Mouse (Mus musculus) liver, embryonic 13.5 days (tissue): ENCODE data around the gene Ccnc. TPM values are rescaled to one million over a fixed set of nuclear protein-coding genes. Genes with fewer than 3 reads are reported as not detected.

Experiments
- ATAC-seq: fragments of 200-750 bp; cut with Nextera tagmentation; 2 replicates; pipeline ENCODE4 v1.8.0; 2017; ENCODE audit warnings: low read depth, mild to moderate bottlenecking, moderate number of reproducible peaks, moderate library complexity
- DNase-seq: peaks from one replicate; pipeline ENCODE4 v3.0.0; 2022
- H3K27ac ChIP-seq: fragments of 300-500 bp; sonication (generic); 2 replicates; pipeline ENCODE4 v1.5.1; 2015; ENCODE audit warnings: moderate library complexity, mild to moderate bottlenecking, inconsistent platforms
- H3K27me3 ChIP-seq: fragments of 300-500 bp; sonication (generic); 2 replicates; pipeline ENCODE4 v1.6.1; 2015; ENCODE audit warnings: mild to moderate bottlenecking, inconsistent platforms
- H3K36me3 ChIP-seq: fragments of 300-500 bp; sonication (generic); 2 replicates; pipeline ENCODE4 v1.6.1; 2015; ENCODE audit warnings: mild to moderate bottlenecking, inconsistent platforms
- H3K4me1 ChIP-seq: fragments of 300-500 bp; sonication (generic); replicated peaks from 2 replicates; pipeline ENCODE4 v1.6.1; 2015; ENCODE audit warnings: inconsistent platforms
- H3K4me2 ChIP-seq: fragments of 300-500 bp; sonication (generic); 2 replicates; pipeline ENCODE4 v1.6.1; 2015; ENCODE audit warnings: inconsistent platforms, mild to moderate bottlenecking, moderate library complexity
- H3K4me3 ChIP-seq: fragments of 300-500 bp; sonication (generic); replicated peaks from 2 replicates; pipeline ENCODE4 v1.5.1; 2015; ENCODE audit warnings: mild to moderate bottlenecking, inconsistent platforms
- H3K9ac ChIP-seq: fragments of 300-500 bp; sonication (generic); 2 replicates; pipeline ENCODE4 v1.6.1; 2015; ENCODE audit warnings: mild to moderate bottlenecking, inconsistent platforms
- H3K9me3 ChIP-seq: fragments of 300-500 bp; sonication (generic); replicated peaks from 2 replicates; pipeline ENCODE4 v1.6.1; 2016; ENCODE audit warnings: inconsistent platforms
- WGBS: fragments of 180-500 bp; shearing (Covaris S2); methylation state at CpG from one replicate; pipeline ENCODE4 v1.1.7; 2015; ENCODE audit not compliant: insufficient replicate concordance; 5-methylcytosine and 5-hydroxymethylcytosine counted together
- polyA plus RNA-seq: library from polyadenylated mRNA; unstranded; fragments of >200 nt; fragmentation: Nextera tagmentation; extraction: Ambion mirVana; gene quantifications from 2 replicates; pipeline ENCODE4 v1.2.1, GENCODE M21; 2015

Ccnc gene
- polyA plus RNA-seq, 1 experiment from 2014 or later, result 23.2 TPM

DNA sequence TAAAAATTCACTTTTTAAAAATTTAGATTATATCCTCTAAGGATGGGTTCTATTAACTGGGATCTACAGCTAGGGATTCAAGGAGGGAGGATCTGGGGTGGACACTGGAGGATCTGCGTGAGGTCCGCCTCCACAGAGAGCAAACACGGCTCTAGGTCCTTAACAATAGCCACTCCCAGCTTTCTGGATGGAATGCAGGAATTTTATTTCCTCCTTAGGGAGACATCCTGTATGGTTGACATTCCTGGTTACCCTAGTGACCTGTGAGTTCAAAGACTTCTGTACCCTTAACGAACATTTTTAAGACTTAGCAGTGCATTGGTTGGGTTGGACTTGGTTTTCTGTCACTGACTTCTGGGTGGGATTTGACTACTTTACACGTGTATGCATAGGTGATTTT, 18.2 kb downstream of the Ccnc start:
- H3K36me3 ChIP-seq, result peaks cover 18% of the 10 kb centered on the region; the same call in 1 of the 2 replicates
- no peak for DNase-seq
- no peaks in the 10 kb centered on the region for H3K4me1 ChIP-seq
- no peaks in the 10 kb centered on the region for H3K9me3 ChIP-seq
- no peaks in the 10 kb centered on the region for H3K27me3 ChIP-seq
- no peak overlapping the region for H3K4me3 ChIP-seq
- no peak overlapping the region for H3K4me2 ChIP-seq
- no peak overlapping the region for H3K9ac ChIP-seq
- 79% methylated on average over 5 of the region's 5 CpGs for WGBS
- no peak overlapping the region for H3K27ac ChIP-seq
- no peak for ATAC-seq

DNA sequence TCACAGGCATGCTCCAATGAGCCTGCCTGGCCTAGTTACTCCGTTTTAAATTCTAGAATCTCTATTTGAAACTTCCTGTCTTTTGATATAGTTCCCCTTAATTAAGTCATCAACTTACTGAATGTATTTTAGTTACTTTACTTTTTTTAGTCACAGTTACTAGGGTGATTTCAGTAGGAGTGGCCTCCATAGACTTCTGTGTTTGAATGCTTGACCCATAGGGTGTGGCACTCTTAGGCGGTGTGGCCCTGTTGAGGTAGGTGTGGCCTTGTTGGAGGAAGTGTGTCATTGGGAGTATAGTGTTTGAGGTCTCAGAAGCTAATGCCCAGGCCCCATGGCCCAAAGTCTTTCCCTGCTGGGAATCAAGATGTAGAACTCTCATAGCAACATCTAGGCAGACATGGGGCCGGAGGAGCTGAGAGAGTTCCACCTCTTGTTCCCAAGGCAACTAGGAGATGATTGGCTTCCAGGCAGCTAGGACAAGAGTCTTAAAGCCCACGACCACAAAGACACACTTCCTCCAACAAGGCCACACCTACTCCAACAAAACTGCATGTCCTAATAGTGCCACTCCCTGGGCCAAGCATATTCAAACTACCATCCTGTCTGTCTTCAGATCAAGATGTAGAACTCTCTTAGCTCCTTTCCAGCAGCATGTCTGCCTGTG, 27.8 kb downstream of the Ccnc start:
- peaks cover 10% of the 10 kb centered on the region for H3K4me1 ChIP-seq
- DNase-seq, result no peak
- H3K27me3 ChIP-seq, result no peaks in the 10 kb centered on the region
- 32% methylated on average over 4 of the region's 4 CpGs for WGBS
- peaks cover 7% of the 10 kb centered on the region for H3K36me3 ChIP-seq
- H3K4me2 ChIP-seq, result no peak overlapping the region
- ATAC-seq, result peak; percentile 90
- H3K4me3 ChIP-seq, result no peak overlapping the region
- no peak overlapping the region for H3K9ac ChIP-seq
- no peaks in the 10 kb centered on the region for H3K9me3 ChIP-seq
- H3K27ac ChIP-seq, result 0 out of 2 replicates have a peak overlapping the region, but pooled peaks have one; percentile 23

DNA sequence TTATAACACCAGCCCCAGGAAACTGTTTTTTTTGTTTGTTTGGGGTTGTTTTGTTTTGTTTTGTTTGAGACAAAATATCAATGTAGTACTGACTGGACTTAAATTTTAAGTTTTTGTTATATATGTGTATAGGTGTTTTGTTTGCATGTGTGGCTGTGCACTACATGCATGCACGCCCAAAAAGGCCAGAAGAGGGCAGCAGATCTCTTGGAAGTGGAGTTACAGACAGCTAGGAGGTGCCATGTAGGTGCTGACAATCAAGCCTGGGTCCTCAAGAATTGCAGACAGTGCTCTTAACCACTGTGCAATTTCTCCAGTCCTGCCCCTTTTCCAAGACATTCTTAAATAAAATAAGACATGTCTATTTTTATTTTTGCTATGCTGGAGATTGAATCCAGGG, 31.4 kb downstream of the Ccnc start:
- DNase-seq, result no peak
- Histone ChIP-seq H3K4me2 (no peak overlapping the region), H3K36me3 (peaks cover 7% of the 10 kb centered on the region), H3K9me3 (no peaks in the 10 kb centered on the region), H3K27ac (no peak overlapping the region), H3K4me1 (peaks cover 10% of the 10 kb centered on the region), H3K9ac (no peak overlapping the region), H3K27me3 (no peaks in the 10 kb centered on the region), H3K4me3 (no peak overlapping the region)
- no peak for ATAC-seq
- 36% methylated on average over 1 of the region's 1 CpGs for WGBS

DNA sequence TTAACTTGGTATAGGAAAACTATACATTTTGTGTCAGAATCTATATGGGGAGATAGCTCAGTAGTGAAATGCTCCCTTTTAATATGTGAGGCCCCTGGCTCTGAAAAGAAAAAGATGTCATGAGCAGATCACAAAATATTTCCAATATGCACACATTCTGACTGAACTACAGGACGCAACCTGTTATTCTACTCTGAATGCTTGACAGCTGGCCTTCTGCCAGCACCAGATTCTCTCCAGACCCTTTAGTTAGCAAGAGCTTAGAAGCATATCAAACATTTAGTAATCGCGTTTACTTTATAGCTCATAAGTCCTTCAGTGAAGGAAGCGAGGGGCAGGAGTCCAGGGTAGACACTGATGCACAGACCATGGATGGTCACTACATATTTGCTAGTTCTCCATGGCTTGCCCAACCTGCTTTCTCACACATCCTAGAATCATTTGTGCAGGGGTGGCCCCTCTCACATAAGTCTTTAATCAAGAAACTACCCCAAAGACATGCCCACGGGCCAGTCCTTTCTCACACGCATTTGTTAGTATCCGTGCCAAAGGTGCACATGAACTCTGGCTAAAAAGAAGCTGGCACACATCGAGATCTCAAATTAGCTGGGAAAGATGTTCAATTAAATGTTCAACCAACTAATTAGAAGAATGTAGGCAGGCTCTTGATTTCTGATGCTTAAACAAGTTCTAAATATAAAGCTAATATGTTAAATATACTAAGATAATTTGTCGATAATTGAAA, 34.1 kb downstream of the Ccnc start:
- WGBS, result 83% methylated on average over 9 of the region's 9 CpGs
- DNase-seq (no peak), ATAC-seq (no peak)
- no peaks in the 10 kb centered on the region for H3K9me3 ChIP-seq
- H3K4me3 ChIP-seq, result no peak overlapping the region
- peaks cover 6% of the 10 kb centered on the region for H3K4me1 ChIP-seq
- H3K27me3 ChIP-seq, result no peaks in the 10 kb centered on the region
- no peak overlapping the region for H3K9ac ChIP-seq
- no peak overlapping the region for H3K27ac ChIP-seq
- H3K4me2 ChIP-seq, result no peak overlapping the region
- peaks cover 7% of the 10 kb centered on the region for H3K36me3 ChIP-seq

DNA sequence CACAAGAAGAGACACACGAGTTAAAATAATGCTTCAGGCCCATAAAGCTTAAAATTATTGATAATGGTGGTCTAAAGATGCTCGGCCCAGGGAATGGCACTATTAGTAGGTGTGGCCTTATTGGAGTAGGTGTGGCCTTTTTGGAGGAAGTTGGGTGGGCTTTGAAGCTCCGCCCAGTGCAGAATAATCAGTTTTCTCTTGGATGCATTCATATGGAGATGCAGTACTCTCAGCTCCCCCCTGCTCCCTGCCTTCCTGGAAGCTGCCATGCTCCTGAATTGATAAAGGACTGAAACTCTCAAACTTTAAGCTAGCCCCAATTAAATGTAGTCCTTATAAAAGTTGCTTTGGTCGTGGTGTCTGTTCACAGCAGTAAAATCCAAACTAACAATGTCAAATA, 36.3 kb downstream of the Ccnc start:
- Histone ChIP-seq H3K36me3 (peaks cover 6% of the 10 kb centered on the region), H3K9ac (no peak overlapping the region), H3K4me3 (no peak overlapping the region), H3K9me3 (no peaks in the 10 kb centered on the region), H3K4me2 (no peak overlapping the region), H3K27me3 (no peaks in the 10 kb centered on the region), H3K27ac (no peak overlapping the region), H3K4me1 (peaks cover 6% of the 10 kb centered on the region)
- no peak for DNase-seq
- WGBS, result 66% methylated on average over 4 of the region's 4 CpGs
- no peak for ATAC-seq

DNA sequence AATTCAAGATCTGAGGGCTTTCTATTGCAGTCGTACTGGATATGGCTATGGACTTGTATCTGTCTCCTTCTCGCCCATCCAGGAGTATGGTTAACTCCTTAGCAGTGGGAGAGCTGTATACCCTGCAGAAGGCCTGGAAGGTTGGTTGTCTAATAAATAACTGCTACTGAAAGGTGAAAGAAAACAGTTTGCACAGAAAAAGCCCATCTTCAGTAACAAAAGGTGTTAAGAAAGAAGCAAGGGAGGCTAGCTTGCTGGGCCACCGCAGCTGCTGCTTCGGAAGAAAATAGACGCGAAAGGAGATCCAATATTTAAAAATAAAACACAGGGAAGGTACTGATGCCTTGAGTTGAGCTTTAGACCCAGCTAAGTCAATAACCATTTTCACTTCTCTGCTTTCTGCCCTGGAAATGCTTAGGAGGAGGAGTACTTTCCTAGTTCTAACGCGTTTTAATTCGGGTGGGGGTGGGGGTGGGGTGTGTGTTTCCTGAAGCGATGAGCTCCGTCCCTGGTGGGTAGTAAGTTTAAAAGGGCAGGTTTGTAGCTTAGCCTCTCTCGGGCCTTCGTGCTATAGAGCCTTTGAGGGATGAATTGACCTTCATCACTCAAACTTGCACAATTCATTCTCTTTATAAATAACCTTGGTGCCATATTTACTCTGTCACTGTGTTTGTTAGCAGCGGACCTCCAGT, 38.8 kb downstream of the Ccnc start:
- peak overlapping the region; percentile 68 for H3K4me2 ChIP-seq
- no peaks in the 10 kb centered on the region for H3K27me3 ChIP-seq
- H3K4me1 ChIP-seq, result peaks cover 9% of the 10 kb centered on the region
- peak overlapping the region; percentile 68 for H3K4me3 ChIP-seq
- DNase-seq (no peak), ATAC-seq (peak; percentile 56; the same call in 1 of the 2 replicates)
- peak overlapping the region; percentile 79 for H3K9ac ChIP-seq
- H3K36me3 ChIP-seq, result no peaks in the 10 kb centered on the region
- peak overlapping the region; percentile 43 for H3K27ac ChIP-seq
- 21% methylated on average over 14 of the region's 14 CpGs for whole genome bisulfite sequencing
- no peaks in the 10 kb centered on the region for H3K9me3 ChIP-seq

DNA sequence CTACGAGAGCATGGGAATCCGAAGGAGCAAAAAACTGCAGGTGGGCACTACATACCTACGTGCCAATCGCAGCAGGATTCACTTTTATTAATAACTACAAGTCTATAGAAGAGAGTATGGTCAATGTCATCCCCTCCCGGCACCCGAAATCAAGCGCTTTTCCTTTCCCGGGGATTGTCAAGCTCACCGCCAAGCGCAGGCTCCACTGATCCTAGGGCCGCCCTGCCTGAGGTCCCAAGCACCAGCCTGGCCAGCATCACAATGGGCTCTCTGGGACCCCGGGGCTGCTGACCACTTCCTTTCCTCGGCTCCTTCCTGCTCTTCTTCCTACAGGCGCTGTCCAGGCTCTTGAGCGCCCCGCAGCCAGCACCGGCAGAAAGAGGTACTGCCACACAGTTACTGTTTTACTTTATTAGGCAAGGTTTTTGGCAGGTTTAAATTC, 39.4 kb downstream of the Ccnc start, which contains the start of the genes Usp45 and Tstd3:
Usp45 (plus strand) TSS at position 294 of the 442 bp plus-strand sequence.
Tstd3 (minus strand) TSS at position 350 of the 442 bp plus-strand sequence.
- Histone ChIP-seq H3K27ac (peak within 1 kb of the TSS; percentile 43), H3K9ac (peak within 1 kb of the TSS; percentile 79), H3K9me3 (no peaks in the 10 kb centered on the region), H3K36me3 (no peaks in the 10 kb centered on the region), H3K4me1 (peaks cover 9% of the 10 kb centered on the region), H3K27me3 (no peaks in the 10 kb centered on the region), H3K4me2 (peak within 1 kb of the TSS; percentile 68), H3K4me3 (peak within 1 kb of the TSS; percentile 68)
- peak; percentile 87 for ATAC-seq
- peak; percentile 72 for DNase-seq
- WGBS, result 2% methylated on average over 17 of the region's 17 CpGs

DNA sequence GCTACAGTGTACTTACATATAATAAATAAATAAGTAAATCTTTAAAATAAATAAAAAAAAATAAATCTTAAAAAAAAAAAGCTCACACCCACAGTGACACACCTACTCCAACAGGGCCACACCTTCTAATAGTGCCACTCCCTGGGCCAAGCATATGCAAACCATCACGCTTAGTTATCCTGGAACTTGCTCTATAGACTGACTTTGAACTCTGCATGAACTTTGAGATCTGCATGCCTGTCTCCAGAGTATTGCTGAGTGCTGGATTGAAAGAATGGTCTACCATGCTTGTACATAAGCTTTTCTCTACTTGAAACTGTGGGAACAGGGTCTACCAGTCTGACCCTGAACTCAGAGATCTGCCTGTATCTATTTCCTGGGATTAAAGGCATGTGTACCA, 43.6 kb downstream of the Ccnc start:
- Histone ChIP-seq H3K36me3 (no peaks in the 10 kb centered on the region), H3K4me1 (peaks cover 19% of the 10 kb centered on the region), H3K4me2 (no peak overlapping the region), H3K9me3 (no peaks in the 10 kb centered on the region), H3K9ac (no peak overlapping the region), H3K27me3 (no peaks in the 10 kb centered on the region), H3K4me3 (no peak overlapping the region), H3K27ac (no peak overlapping the region)
- DNase-seq, result no peak
- no peak for ATAC-seq
- WGBS, result 86% methylated on average over 1 of the region's 1 CpGs

DNA sequence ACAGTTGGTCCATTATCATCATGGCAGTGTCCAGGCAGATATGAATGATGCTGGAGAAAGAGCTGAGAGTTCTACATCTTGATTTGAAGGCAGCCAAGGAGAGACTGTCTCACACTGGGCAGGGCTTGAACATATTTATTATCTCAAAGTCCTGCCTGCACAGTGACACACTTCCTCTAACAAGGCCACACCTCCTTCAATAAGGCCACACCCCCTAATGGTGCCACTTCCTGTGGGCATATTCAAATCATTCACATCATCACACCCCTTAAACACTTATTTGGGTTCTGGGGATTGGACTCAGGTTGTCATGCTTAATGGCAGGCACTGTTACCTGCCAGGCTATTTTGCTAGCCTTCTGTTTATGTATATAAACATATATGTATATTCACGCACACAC, 44.8 kb downstream of the Ccnc start:
- no peak overlapping the region for H3K27ac ChIP-seq
- ATAC-seq, result no peak

DNA sequence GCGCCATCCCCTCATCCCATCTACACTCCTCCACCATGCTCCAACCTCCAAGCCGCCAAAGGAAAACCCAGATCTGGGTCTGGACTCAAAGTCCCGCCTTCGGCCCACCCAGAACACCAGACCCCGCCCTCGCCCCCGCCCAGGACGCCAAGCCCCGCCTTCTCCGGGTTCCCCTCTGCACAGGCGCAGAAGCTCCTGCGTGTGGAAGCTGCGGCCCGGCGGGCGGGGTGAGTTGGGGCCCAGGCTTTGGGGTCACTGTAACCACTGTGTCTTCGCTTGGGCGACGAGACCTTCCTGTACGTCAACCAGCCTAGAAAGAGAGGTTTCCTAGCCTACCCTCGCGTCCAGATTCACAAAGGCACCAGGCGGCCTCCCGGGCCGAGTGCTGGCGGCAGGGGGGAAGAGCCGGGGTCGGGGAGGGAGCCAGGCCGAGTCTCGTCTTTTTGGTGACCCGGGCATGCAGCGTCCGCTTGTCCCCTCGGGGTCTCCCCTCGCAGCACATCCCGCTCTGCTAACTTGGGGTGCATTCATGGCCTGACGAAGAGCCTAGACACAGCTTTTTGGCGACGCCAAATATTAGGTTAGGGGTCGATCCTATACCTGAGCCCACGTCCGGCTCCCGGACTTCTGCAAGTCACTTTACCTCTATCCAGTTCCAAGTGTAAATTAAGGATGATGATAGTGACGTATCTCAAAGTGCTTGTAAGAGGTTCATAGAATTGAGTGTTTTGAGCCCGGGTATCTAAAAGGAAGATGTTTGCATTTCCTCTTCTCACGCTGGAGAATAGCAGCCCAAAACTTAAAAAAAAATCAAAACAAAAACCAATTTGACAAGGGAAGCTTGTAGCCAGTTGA, 48.8 kb downstream of the Ccnc start:
- H3K4me1 ChIP-seq, result peaks cover 50% of the 10 kb centered on the region
- under 1% methylated on average over 42 of the region's 46 CpGs for WGBS

More for the DNA sequence above, 44.8 kb downstream of the Ccnc start:
- Histone ChIP-seq H3K9me3 (no peaks in the 10 kb centered on the region), H3K4me3 (no peak overlapping the region), H3K9ac (no peak overlapping the region), H3K36me3 (no peaks in the 10 kb centered on the region), H3K27me3 (no peaks in the 10 kb centered on the region), H3K4me2 (no peak overlapping the region), H3K4me1 (peaks cover 18% of the 10 kb centered on the region)
- DNase-seq, result no peak
- WGBS, result 87% methylated on average over 1 of the region's 1 CpGs

More for the DNA sequence above, 48.8 kb downstream of the Ccnc start:
- peak overlapping the region; percentile 91 for H3K4me3 ChIP-seq
- peak overlapping the region; percentile 95 for H3K27ac ChIP-seq
- DNase-seq (peak; percentile 89), ATAC-seq (peak; percentile 88)
- peak overlapping the region; percentile 79 for H3K4me2 ChIP-seq
- peak overlapping the region; percentile 97 for H3K9ac ChIP-seq
- no peaks in the 10 kb centered on the region for H3K27me3 ChIP-seq
- peaks cover 7% of the 10 kb centered on the region for H3K36me3 ChIP-seq
- no peaks in the 10 kb centered on the region for H3K9me3 ChIP-seq
